Mouse (Mus musculus) forebrain, embryonic 14.5 days (tissue): Measurements from ENCODE around the gene Cemip. TPM values are rescaled to one million over a fixed set of nuclear protein-coding genes. Genes with fewer than 3 reads are reported as not detected.

ENCODE experiments used
- ATAC-seq: fragments of 200-750 bp; cut with Nextera tagmentation; 2 replicates; pipeline ENCODE4 v1.8.0; 2017; ENCODE audit warnings: mild to moderate bottlenecking, moderate library complexity
- DNase-seq: peaks from one replicate; pipeline ENCODE4 v3.0.0-alpha.2; 2015; ENCODE audit warnings: low spot score
- H3K27ac ChIP-seq: fragments of 300-500 bp; sonication (generic); 2 replicates; pipeline ENCODE4 v1.5.1; 2014; ENCODE audit warnings: low read depth, mild to moderate bottlenecking, control low read depth, low read length, moderate library complexity
- H3K27me3 ChIP-seq: fragments of 300-500 bp; sonication (generic); replicated peaks from 2 replicates; pipeline ENCODE4 v1.6.1; 2014; ENCODE audit warnings: low read length, control low read depth, mixed read lengths; ENCODE audit not compliant: control insufficient read depth, insufficient read depth
- H3K36me3 ChIP-seq: fragments of 300-500 bp; sonication (generic); 2 replicates; pipeline ENCODE4 v1.6.1; 2014; ENCODE audit warnings: low read length, control low read depth; ENCODE audit not compliant: control insufficient read depth, insufficient read depth
- H3K4me1 ChIP-seq: fragments of 300-500 bp; sonication (generic); 2 replicates; pipeline ENCODE4 v1.6.1; 2014; ENCODE audit warnings: antibody characterized with exemption, low read length, control low read depth; ENCODE audit not compliant: control insufficient read depth, insufficient read depth
- H3K4me2 ChIP-seq: fragments of 300-500 bp; sonication (generic); 2 replicates; pipeline ENCODE4 v1.6.1; 2014; ENCODE audit warnings: mild to moderate bottlenecking, control low read depth, low read length
- H3K4me3 ChIP-seq: fragments of 300-500 bp; sonication (generic); 2 replicates; pipeline ENCODE4 v1.5.1; 2014; ENCODE audit warnings: low read depth, low read length, control low read depth
- H3K9ac ChIP-seq: fragments of 300-500 bp; sonication (generic); 2 replicates; pipeline ENCODE4 v1.6.1; 2014; ENCODE audit warnings: mild to moderate bottlenecking, low read length, control low read depth, moderate library complexity
- H3K9me3 ChIP-seq: fragments of 300-500 bp; sonication (generic); replicated peaks from 2 replicates; pipeline ENCODE4 v1.6.1; 2016; ENCODE audit warnings: low read length, control low read depth, mixed read lengths; ENCODE audit not compliant: control insufficient read depth
- WGBS: fragments of 180-500 bp; shearing (Covaris S2); extraction: QIAGEN DNeasy Blood & Tissue Kit; methylation state at CpG from one replicate; pipeline ENCODE4 v1.1.7; 2014; 5-methylcytosine and 5-hydroxymethylcytosine counted together
- polyA plus RNA-seq: library from polyadenylated mRNA; unstranded; fragments of >200 nt; fragmentation: Nextera tagmentation; extraction: Ambion mirVana; gene quantifications from 2 replicates; pipeline ENCODE4 v1.2.1, GENCODE M21; 2014

Gene Cemip
- polyA plus RNA-seq, 1 experiment from 2014 or later: 0.42 TPM

- ATAC-seq (no peak), DNase-seq (no peak)
- no peak overlapping the region for H3K4me3 ChIP-seq
Measured at GRCm38 (mm10) chr7:83904831-83905230, 181.5 kb downstream of the Cemip start.

GRCm38 (mm10) chr7:83902296-83903145 lies 183.8 kb downstream of the Cemip start:
- no peak overlapping the region for H3K4me3 ChIP-seq
- no peaks in the 10 kb centered on the region for H3K27me3 ChIP-seq
- H3K4me2 ChIP-seq: no peak overlapping the region
- 72% methylated on average over 5 of the region's 5 CpGs for WGBS
- no peaks in the 10 kb centered on the region for H3K4me1 ChIP-seq
- DNase-seq: no peak
- ATAC-seq: no peak
- no peak overlapping the region for H3K27ac ChIP-seq
- H3K9me3 ChIP-seq: no peaks in the 10 kb centered on the region
- peaks cover 41% of the 10 kb centered on the region for H3K36me3 ChIP-seq
- no peak overlapping the region for H3K9ac ChIP-seq

More at GRCm38 (mm10) chr7:83904831-83905230, 181.5 kb downstream of the Cemip start:
- H3K4me1 ChIP-seq: no peaks in the 10 kb centered on the region
- 92% methylated on average over 3 of the region's 3 CpGs for WGBS
- H3K4me2 ChIP-seq: no peak overlapping the region
- H3K27ac ChIP-seq: no peak overlapping the region
- H3K27me3 ChIP-seq: no peaks in the 10 kb centered on the region
- H3K9ac ChIP-seq: no peak overlapping the region
- H3K36me3 ChIP-seq: peaks cover 18% of the 10 kb centered on the region
- no peaks in the 10 kb centered on the region for H3K9me3 ChIP-seq

- DNase-seq: no peak
- peaks cover 50% of the 10 kb centered on the region for H3K36me3 ChIP-seq
- H3K27ac ChIP-seq: no peak overlapping the region
- 90% methylated on average over 4 of the region's 4 CpGs for WGBS
- no peaks in the 10 kb centered on the region for H3K27me3 ChIP-seq
- H3K4me2 ChIP-seq: no peak overlapping the region
- no peaks in the 10 kb centered on the region for H3K9me3 ChIP-seq
- ATAC-seq: no peak
- no peaks in the 10 kb centered on the region for H3K4me1 ChIP-seq
- H3K4me3 ChIP-seq: no peak overlapping the region
- H3K9ac ChIP-seq: no peak overlapping the region
Measured at GRCm38 (mm10) chr7:83901425-83901824, 184.9 kb downstream of the Cemip start.

GRCm38 (mm10) chr7:83900519-83900918 lies 185.8 kb downstream of the Cemip start:
- Histone ChIP-seq H3K4me2 (no peak overlapping the region), H3K4me1 (no peaks in the 10 kb centered on the region), H3K27ac (no peak overlapping the region), H3K27me3 (no peaks in the 10 kb centered on the region), H3K4me3 (no peak overlapping the region), H3K9me3 (no peaks in the 10 kb centered on the region), H3K36me3 (peaks cover 59% of the 10 kb centered on the region), H3K9ac (no peak overlapping the region)
- DNase-seq: no peak
- no peak for ATAC-seq
- WGBS: 76% methylated on average over 3 of the region's 3 CpGs

DNA sequence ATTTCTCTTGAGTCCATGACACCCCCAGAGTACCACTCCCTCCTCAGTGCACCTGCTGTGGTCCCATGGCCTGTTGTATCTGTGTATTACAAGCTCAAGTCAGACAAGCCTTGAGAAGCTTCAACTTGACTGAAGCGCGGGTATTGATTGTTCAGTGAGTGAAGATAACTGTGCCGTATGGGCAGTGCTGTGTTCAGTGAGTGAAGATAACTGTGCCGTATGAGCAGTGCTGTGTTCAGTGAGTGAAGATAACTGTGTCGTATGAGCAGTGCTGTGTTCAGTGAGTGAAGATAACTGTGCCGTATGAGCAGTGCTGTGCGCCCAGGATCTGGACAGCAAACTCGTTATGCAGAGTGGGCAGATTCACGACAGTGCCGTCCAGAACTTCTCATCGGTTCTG lies 188.0 kb downstream of the Cemip start:
- Histone ChIP-seq H3K4me2 (no peak overlapping the region), H3K4me1 (peaks cover 13% of the 10 kb centered on the region), H3K9ac (no peak overlapping the region), H3K4me3 (no peak overlapping the region), H3K27me3 (no peaks in the 10 kb centered on the region), H3K36me3 (peaks cover 67% of the 10 kb centered on the region), H3K27ac (no peak overlapping the region), H3K9me3 (no peaks in the 10 kb centered on the region)
- no peak for DNase-seq
- ATAC-seq: no peak
- WGBS: 92% methylated on average over 11 of the region's 11 CpGs

DNA sequence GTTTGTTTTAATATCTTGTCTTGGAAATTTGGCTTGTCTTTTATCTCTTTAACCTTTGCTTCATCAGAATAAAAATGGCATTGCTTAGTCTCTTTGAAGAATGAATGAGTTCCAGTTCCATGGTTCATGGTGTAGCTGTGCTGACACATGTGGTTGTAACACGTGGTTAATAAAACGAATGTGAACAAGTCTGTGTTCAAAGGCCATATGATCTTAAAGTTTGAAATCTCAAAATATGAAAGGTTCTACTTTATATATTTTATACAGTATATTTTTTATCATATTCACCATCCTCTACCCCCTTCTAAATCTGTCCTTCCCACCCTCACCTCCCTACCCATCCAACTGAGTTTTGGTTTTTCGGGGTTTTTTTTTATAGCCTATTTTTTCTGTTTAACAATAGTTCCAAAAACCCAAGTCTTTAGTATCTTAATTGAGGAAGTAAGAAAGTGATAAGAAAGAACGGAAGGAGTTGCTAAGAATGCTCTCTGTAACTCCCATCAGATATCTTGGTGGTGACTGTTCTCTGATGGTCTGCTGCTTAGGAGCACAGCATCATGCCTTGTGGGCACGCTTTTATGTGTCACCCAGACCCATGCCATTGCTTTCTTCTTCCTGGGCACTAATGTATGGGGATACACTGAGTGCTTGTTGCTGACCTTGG lies 190.1 kb downstream of the Cemip start:
- H3K9ac ChIP-seq: no peak overlapping the region
- peaks cover 60% of the 10 kb centered on the region for H3K36me3 ChIP-seq
- no peaks in the 10 kb centered on the region for H3K9me3 ChIP-seq
- 97% methylated on average over 5 of the region's 5 CpGs for WGBS
- DNase-seq: no peak
- H3K27ac ChIP-seq: no peak overlapping the region
- H3K4me1 ChIP-seq: peaks cover 20% of the 10 kb centered on the region
- no peak overlapping the region for H3K4me3 ChIP-seq
- no peaks in the 10 kb centered on the region for H3K27me3 ChIP-seq
- H3K4me2 ChIP-seq: no peak overlapping the region
- ATAC-seq: no peak

GRCm38 (mm10) chr7:83894348-83894747 lies 192.0 kb downstream of the Cemip start:
- Histone ChIP-seq H3K27ac (no peak overlapping the region), H3K4me2 (no peak overlapping the region), H3K9ac (no peak overlapping the region), H3K27me3 (no peaks in the 10 kb centered on the region), H3K4me1 (peaks cover 20% of the 10 kb centered on the region), H3K9me3 (no peaks in the 10 kb centered on the region), H3K4me3 (no peak overlapping the region), H3K36me3 (peaks cover 44% of the 10 kb centered on the region)
- WGBS: 92% methylated on average over 1 of the region's 1 CpGs
- ATAC-seq (no peak), DNase-seq (no peak)

DNA sequence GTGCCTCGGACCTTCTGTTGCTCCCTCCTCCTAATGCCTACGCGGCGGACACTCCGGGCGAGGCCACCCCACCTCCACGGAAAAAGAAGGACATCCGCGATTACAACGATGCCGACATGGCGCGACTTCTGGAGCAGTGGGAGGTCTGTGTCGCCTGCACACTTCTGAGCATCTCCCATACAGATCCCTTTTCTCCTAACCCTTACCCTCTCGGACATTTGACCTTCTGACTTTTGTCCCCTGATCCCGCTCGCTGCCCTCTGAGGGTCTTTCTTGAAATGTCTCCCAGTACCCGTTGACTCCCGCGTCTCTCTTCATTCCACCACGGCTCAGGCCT lies 194.0 kb downstream of the Cemip start:
- ATAC-seq: peak; percentile 22
- Histone ChIP-seq H3K27ac (peak overlapping the region; percentile 83), H3K27me3 (no peaks in the 10 kb centered on the region), H3K36me3 (peaks cover 24% of the 10 kb centered on the region), H3K4me3 (peak overlapping the region; percentile 64), H3K9ac (peak overlapping the region; percentile 67), H3K4me1 (peaks cover 20% of the 10 kb centered on the region), H3K4me2 (peak overlapping the region; percentile 87), H3K9me3 (no peaks in the 10 kb centered on the region)
- WGBS: under 1% methylated on average over 16 of the region's 21 CpGs
- DNase-seq: no peak
